Mouse (Mus musculus): ENCODE measurements at regions not wholly inside any gene's neighbourhood (a gene's known extent, or its start where the extent isn't known, plus 50 kb on each side); places are given as distances from the start of the nearest gene placed in this dataset.
"Not testable (repeated sequence)": the region's sequence is repeated elsewhere in the genome, so short reads cannot be mapped to it uniquely, and the experiment has no call there.

GRCm38 (mm10) chr16:86281326-86281725 is 379.7 kb upstream of the Adamts5 start:
- Histone ChIP-seq H3K4me1 (no peaks in the 10 kb centered on the region), H3K4me3 (no peak overlapping the region), H3K27ac (replicated peaks) (no peak overlapping the region), H3K9ac (replicated peaks) (no peak overlapping the region), H3K9me3 (no peaks in the 10 kb centered on the region), H3K27me3 (no peaks in the 10 kb centered on the region), H3K36me3 (no peaks in the 10 kb centered on the region), H3K4me2 (replicated peaks) (no peak overlapping the region)
- no peak for ATAC-seq (ENCODE audit: low FRiP score, low read depth)
- WGBS, result 89% methylated on average over 2 of the region's 2 CpGs

GRCm38 (mm10) chr16:86277031-86277430 is 375.4 kb upstream of the Adamts5 start:
- H3K4me2 ChIP-seq (replicated peaks), result no peak overlapping the region
- H3K9me3 ChIP-seq, result no peaks in the 10 kb centered on the region
- no peaks in the 10 kb centered on the region for H3K4me1 ChIP-seq
- no peak overlapping the region for H3K27ac ChIP-seq (replicated peaks)
- H3K27me3 ChIP-seq, result no peaks in the 10 kb centered on the region
- WGBS, result 89% methylated on average over 1 of the region's 1 CpGs
- H3K4me3 ChIP-seq, result no peak overlapping the region
- no peaks in the 10 kb centered on the region for H3K36me3 ChIP-seq
- H3K9ac ChIP-seq (replicated peaks), result no peak overlapping the region
- no peak for ATAC-seq (ENCODE audit: low FRiP score, low read depth)

- Histone ChIP-seq H3K27ac (replicated peaks) (no peak overlapping the region), H3K36me3 (no peaks in the 10 kb centered on the region), H3K4me3 (no peak overlapping the region), H3K4me2 (replicated peaks) (no peak overlapping the region), H3K9me3 (no peaks in the 10 kb centered on the region), H3K4me1 (0 out of 2 replicates have a peak, but pooled peaks cover 3% of the 10 kb centered on the region), H3K27me3 (no peaks in the 10 kb centered on the region), H3K9ac (replicated peaks) (no peak overlapping the region)
- 53% methylated on average over 8 of the region's 8 CpGs for WGBS
- ATAC-seq (ENCODE audit: low FRiP score, low read depth), result peak; percentile 34; the same call in 1 of the 2 replicates
These were observed 360.0 kb upstream of the Adamts5 start for GRCm38 (mm10) chr16:86261612-86262011.

- H3K27ac ChIP-seq (replicated peaks), result no peak overlapping the region
- H3K36me3 ChIP-seq, result no peaks in the 10 kb centered on the region
- no peak overlapping the region for H3K9ac ChIP-seq (replicated peaks)
- H3K27me3 ChIP-seq, result no peaks in the 10 kb centered on the region
- no peak for ATAC-seq (ENCODE audit: low FRiP score, low read depth)
- H3K4me2 ChIP-seq (replicated peaks), result no peak overlapping the region
- no peak overlapping the region for H3K4me3 ChIP-seq
- H3K4me1 ChIP-seq, result no peaks in the 10 kb centered on the region
- H3K9me3 ChIP-seq, result no peaks in the 10 kb centered on the region
These were observed 351.0 kb upstream of the Adamts5 start for GRCm38 (mm10) chr16:86252630-86253029.

- 90% methylated on average over 6 of the region's 6 CpGs for WGBS
- no peaks in the 10 kb centered on the region for H3K4me1 ChIP-seq
- no peaks in the 10 kb centered on the region for H3K9me3 ChIP-seq
- H3K27ac ChIP-seq (replicated peaks), result no peak overlapping the region
- ATAC-seq (ENCODE audit: low FRiP score, low read depth), result no peak
- H3K9ac ChIP-seq (replicated peaks), result no peak overlapping the region
- no peak overlapping the region for H3K4me2 ChIP-seq (replicated peaks)
- no peaks in the 10 kb centered on the region for H3K36me3 ChIP-seq
- H3K27me3 ChIP-seq, result no peaks in the 10 kb centered on the region
- no peak overlapping the region for H3K4me3 ChIP-seq
These were observed 348.4 kb upstream of the Adamts5 start for GRCm38 (mm10) chr16:86250021-86250420.

- 73% methylated on average over 2 of the region's 2 CpGs for WGBS
- Histone ChIP-seq H3K9ac (replicated peaks) (no peak overlapping the region), H3K27ac (replicated peaks) (no peak overlapping the region), H3K4me3 (no peak overlapping the region), H3K4me2 (replicated peaks) (no peak overlapping the region), H3K27me3 (no peaks in the 10 kb centered on the region), H3K36me3 (no peaks in the 10 kb centered on the region), H3K4me1 (no peaks in the 10 kb centered on the region), H3K9me3 (no peaks in the 10 kb centered on the region)
- ATAC-seq (ENCODE audit: low FRiP score, low read depth), result no peak
These were observed 342.6 kb upstream of the Adamts5 start for GRCm38 (mm10) chr16:86244191-86244590.

GRCm38 (mm10) chr16:86242766-86243510 is 341.3 kb upstream of the Adamts5 start:
- no peak overlapping the region for H3K27ac ChIP-seq (replicated peaks)

GRCm38 (mm10) chr16:86222997-86223396 is 321.4 kb upstream of the Adamts5 start:
- Histone ChIP-seq H3K9ac (replicated peaks) (no peak overlapping the region), H3K27me3 (no peaks in the 10 kb centered on the region), H3K27ac (replicated peaks) (no peak overlapping the region), H3K36me3 (no peaks in the 10 kb centered on the region), H3K4me2 (replicated peaks) (no peak overlapping the region), H3K9me3 (no peaks in the 10 kb centered on the region), H3K4me3 (no peak overlapping the region), H3K4me1 (no peaks in the 10 kb centered on the region)
- WGBS, result 82% methylated on average over 3 of the region's 3 CpGs
- ATAC-seq (ENCODE audit: low FRiP score, low read depth), result no peak

More at GRCm38 (mm10) chr16:86242766-86243510, 341.3 kb upstream of the Adamts5 start:
- Histone ChIP-seq H3K27me3 (no peaks in the 10 kb centered on the region), H3K4me1 (no peaks in the 10 kb centered on the region), H3K36me3 (no peaks in the 10 kb centered on the region), H3K9me3 (no peaks in the 10 kb centered on the region), H3K4me2 (replicated peaks) (no peak overlapping the region), H3K9ac (replicated peaks) (no peak overlapping the region), H3K4me3 (no peak overlapping the region)
- 88% methylated on average over 3 of the region's 3 CpGs for WGBS
- no peak for ATAC-seq (ENCODE audit: low FRiP score, low read depth)

GRCm38 (mm10) chr16:86210547-86210946 is 308.9 kb upstream of the Adamts5 start:
- no peaks in the 10 kb centered on the region for H3K36me3 ChIP-seq
- no peaks in the 10 kb centered on the region for H3K4me1 ChIP-seq
- ATAC-seq (ENCODE audit: low FRiP score, low read depth), result no peak
- H3K4me3 ChIP-seq, result no peak overlapping the region
- H3K27ac ChIP-seq (replicated peaks), result no peak overlapping the region
- no peaks in the 10 kb centered on the region for H3K27me3 ChIP-seq
- H3K9ac ChIP-seq (replicated peaks), result no peak overlapping the region
- H3K4me2 ChIP-seq (replicated peaks), result no peak overlapping the region
- H3K9me3 ChIP-seq, result no peaks in the 10 kb centered on the region

- Histone ChIP-seq H3K9ac (replicated peaks) (no peak overlapping the region), H3K4me2 (replicated peaks) (no peak overlapping the region), H3K4me1 (no peaks in the 10 kb centered on the region), H3K27ac (replicated peaks) (no peak overlapping the region), H3K36me3 (no peaks in the 10 kb centered on the region), H3K9me3 (no peaks in the 10 kb centered on the region), H3K27me3 (no peaks in the 10 kb centered on the region), H3K4me3 (no peak overlapping the region)
- no peak for ATAC-seq (ENCODE audit: low FRiP score, low read depth)
These were observed 307.7 kb upstream of the Adamts5 start for GRCm38 (mm10) chr16:86209319-86209718.

- Histone ChIP-seq H3K4me3 (no peak overlapping the region), H3K27me3 (no peaks in the 10 kb centered on the region), H3K9ac (replicated peaks) (no peak overlapping the region), H3K4me2 (replicated peaks) (no peak overlapping the region), H3K27ac (replicated peaks) (no peak overlapping the region), H3K9me3 (no peaks in the 10 kb centered on the region), H3K4me1 (no peaks in the 10 kb centered on the region), H3K36me3 (no peaks in the 10 kb centered on the region)
- no peak for ATAC-seq (ENCODE audit: low FRiP score, low read depth)
- WGBS, result 72% methylated on average over 1 of the region's 1 CpGs
These were observed 288.2 kb upstream of the Adamts5 start for GRCm38 (mm10) chr16:86189874-86190273.

- ATAC-seq (ENCODE audit: low FRiP score, low read depth), result no peak
- H3K36me3 ChIP-seq, result no peaks in the 10 kb centered on the region
- H3K9ac ChIP-seq (replicated peaks), result no peak overlapping the region
- H3K27me3 ChIP-seq, result no peaks in the 10 kb centered on the region
- no peak overlapping the region for H3K4me2 ChIP-seq (replicated peaks)
- no peak overlapping the region for H3K4me3 ChIP-seq
- no peak overlapping the region for H3K27ac ChIP-seq (replicated peaks)
- no peaks in the 10 kb centered on the region for H3K4me1 ChIP-seq
- no peaks in the 10 kb centered on the region for H3K9me3 ChIP-seq
- WGBS, result 84% methylated on average over 3 of the region's 3 CpGs
These were observed 287.3 kb upstream of the Adamts5 start for GRCm38 (mm10) chr16:86188966-86189365.

- not testable (repeated sequence) for H3K9me3 ChIP-seq; ATAC-seq (ENCODE audit: low FRiP score, low read depth); H3K36me3 ChIP-seq; H3K4me2 ChIP-seq (replicated peaks); H3K4me3 ChIP-seq; H3K27ac ChIP-seq (replicated peaks); H3K9ac ChIP-seq (replicated peaks); H3K4me1 ChIP-seq; H3K27me3 ChIP-seq
- WGBS, result 33% methylated on average over 4 of the region's 4 CpGs
These were observed 286.0 kb upstream of the Adamts5 start for GRCm38 (mm10) chr16:86187609-86188008.
